Mouse (Mus musculus) left cerebral cortex, postnatal 4 days (tissue): ENCODE data around the gene Nsd1. TPM values are rescaled to one million over a fixed set of nuclear protein-coding genes. Genes with fewer than 3 reads are reported as not detected.

Experiments used
- DNase-seq: peaks from one replicate; pipeline ENCODE4 v3.0.0-alpha.2; 2022
- intact Hi-C: fragments of 180-260 bp; cut with DNase I; formaldehyde crosslinking; loops from one replicate; pipeline ENCODE4 v1.15.1; 2025
- total RNA-seq, 2 experiments: library from RNA; stranded (reverse); gene quantifications; 2 replicates each; pipeline ENCODE4 v1.2.3; 2021

Nsd1 gene
- total RNA-seq, 2 experiments from 2014 or later, result 155 to 163 TPM

- no peak for DNase-seq
- intact Hi-C loops, result loop anchor here (10.0 kb wide), 1 partner anchor 47 kb away; no protein-coding TSS in a partner anchor
Measured at GRCm38 (mm10) chr13:55247293-55248030, 37.9 kb downstream of the Nsd1 start.

DNA sequence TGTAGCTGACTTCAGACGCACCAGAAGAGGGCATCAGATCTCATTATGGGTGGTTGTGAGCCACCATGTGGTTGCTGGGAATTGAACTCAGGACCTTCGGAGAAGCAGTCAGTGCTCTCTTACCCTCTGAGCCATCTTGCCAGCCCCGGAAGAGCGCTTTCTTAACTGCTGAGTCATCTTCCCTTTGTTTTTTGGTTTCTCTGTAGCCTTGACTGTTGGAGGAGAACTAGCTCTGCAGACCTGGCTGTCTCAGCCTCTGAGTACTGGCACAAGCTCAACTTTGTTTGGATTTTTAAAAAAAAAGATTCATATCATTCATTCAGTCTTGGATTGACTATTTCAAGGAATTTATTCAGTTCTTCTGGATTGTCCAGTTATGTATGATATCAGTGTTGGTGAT, 39.7 kb downstream of the Nsd1 start:
- intact Hi-C loops, result loop anchor here (10.0 kb wide), 1 partner anchor 46 kb away; no protein-coding TSS in a partner anchor
- no peak for DNase-seq

DNA sequence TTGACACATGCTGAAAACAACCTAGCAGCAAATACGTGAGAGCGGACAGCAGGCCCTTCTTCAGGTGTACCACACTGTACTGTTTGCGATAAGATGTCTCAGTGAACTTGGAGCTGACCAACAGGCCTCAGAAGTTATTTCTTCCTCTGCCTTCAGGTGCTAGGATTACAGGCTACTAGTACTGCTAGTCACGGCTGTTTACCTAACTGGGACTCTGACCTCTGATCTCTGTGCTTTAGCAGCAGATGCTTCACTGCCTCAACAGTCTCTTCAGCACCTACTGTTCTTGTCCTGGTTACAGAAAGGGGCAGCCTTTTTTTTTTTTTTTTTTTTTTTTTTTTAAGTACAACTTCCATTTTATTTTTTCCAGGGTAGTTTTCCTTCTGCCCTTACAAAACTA, 43.2 kb downstream of the Nsd1 start:
- no peak for DNase-seq
- intact Hi-C loops, result no loop called here

GRCm38 (mm10) chr13:55255052-55255652, 45.6 kb downstream of the Nsd1 start:
- intact Hi-C loops, result no loop called here
- DNase-seq, result no peak

GRCm38 (mm10) chr13:55258651-55259050, 49.1 kb downstream of the Nsd1 start:
- intact Hi-C loops, result no loop called here
- no peak for DNase-seq

- no peak for DNase-seq
- intact Hi-C loops, result no loop called here
Measured at GRCm38 (mm10) chr13:55261521-55261920, 51.9 kb downstream of the Nsd1 start.

GRCm38 (mm10) chr13:55262096-55262495, 52.5 kb downstream of the Nsd1 start:
- intact Hi-C loops, result no loop called here
- no peak for DNase-seq

GRCm38 (mm10) chr13:55277203-55277602, 67.6 kb downstream of the Nsd1 start:
- intact Hi-C loops, result no loop called here
- no peak for DNase-seq

DNA sequence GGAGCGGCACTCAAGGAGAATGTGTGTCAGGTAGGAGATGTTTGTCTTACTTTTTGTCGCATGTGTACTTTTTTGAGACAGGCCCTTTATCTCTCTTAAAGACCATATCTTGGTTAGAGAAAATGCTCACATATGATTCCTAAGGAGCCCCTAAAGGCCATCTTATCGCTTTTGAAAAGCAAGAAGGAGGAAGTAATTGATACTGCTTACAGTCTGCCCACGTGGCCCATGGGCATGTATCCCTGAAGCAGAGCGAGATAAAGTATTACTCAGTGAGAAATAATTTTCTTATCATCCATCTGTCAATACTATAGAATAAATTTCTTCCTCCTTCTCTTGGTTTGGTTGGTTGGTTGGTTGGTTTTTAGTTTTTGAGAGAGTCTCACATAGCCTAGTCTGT, 68.1 kb downstream of the Nsd1 start:
- intact Hi-C loops, result no loop called here
- no peak for DNase-seq

DNA sequence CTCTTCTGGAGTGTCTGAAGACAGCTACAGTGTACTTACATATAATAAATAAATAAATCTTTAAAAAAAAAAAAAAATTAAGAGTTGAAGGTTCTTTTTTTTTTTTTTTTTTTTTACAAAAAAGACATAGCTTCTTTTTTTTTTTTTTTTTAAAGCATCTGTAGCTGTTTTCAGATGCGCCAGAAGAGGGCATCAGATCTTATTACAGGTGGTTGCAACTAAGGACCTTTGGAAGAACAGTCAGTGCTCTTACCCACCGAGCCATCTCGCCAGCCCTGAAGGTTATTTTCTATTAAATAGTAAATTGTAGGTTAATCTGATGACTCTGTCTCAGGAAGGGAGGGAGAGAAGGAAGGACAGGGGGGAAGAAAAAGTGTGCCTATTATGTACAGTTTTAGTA, 79.3 kb downstream of the Nsd1 start:
- DNase-seq, result no peak
- intact Hi-C loops, result no loop called here

DNA sequence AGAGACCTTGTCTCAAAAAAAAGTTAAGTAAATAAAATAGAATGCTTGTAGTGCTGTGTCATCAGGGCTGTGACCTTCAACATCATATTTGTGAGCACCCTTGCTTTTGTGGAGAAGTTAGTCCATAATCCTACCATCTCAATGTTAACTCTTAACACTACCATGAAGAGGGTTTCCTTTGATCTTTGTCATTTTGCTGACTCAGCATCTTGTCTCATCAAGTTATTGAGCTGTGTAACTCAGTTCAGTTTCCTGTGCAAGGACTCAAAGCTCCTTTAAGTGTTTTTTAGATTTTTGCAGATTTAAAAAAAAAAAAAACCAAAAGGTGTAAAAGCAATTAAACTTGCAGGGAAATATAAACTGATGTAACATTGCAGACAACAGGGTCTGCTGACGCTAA, 87.2 kb downstream of the Nsd1 start:
- DNase-seq, result no peak
- intact Hi-C loops, result loop anchor here (10.0 kb wide), 2 partner anchors 52 to 358 kb away; no protein-coding TSS in a partner anchor

DNA sequence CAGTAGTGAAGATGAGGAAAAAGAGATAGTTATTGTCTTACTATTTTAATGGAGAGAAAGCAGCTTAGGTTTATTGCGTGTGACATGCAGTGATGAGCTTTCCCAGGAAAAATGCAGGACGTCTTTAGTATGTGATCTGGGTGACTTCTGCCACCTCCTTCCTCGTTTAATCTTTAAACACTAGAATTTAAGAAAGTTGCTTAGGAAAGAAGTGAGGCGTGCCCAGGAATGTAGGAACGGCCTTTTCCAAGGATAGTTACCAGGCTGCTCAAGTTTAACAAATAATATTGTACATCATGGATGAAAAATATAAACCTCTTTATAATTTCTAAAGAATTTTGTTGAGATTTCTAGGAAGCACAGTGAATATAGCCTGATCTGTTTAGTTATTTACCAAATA, 91.3 kb downstream of the Nsd1 start:
- intact Hi-C loops, result no loop called here
- DNase-seq, result no peak

- no peak for DNase-seq
- intact Hi-C loops, result no loop called here
Measured at GRCm38 (mm10) chr13:55312028-55312630, 102.5 kb downstream of the Nsd1 start.

DNA sequence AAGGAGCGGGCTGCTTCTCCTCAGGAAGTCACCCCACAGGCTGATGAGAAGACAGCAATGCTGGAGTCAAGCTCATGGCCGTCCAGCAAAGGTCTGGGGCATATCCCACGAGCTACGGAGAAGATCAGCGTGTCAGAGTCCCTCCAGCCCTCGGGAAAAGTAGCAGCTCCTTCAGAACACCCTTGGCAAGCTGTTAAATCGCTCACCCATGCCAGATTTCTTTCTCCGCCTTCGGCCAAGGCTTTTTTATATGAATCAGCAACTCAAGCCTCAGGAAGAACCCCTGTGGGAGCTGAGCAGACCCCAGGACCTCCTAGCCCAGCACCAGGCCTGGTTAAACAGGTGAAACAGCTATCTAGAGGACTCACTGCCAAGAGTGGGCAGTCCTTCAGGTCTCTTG, 103.5 kb downstream of the Nsd1 start:
- no peak for DNase-seq
- intact Hi-C loops, result no loop called here

DNA sequence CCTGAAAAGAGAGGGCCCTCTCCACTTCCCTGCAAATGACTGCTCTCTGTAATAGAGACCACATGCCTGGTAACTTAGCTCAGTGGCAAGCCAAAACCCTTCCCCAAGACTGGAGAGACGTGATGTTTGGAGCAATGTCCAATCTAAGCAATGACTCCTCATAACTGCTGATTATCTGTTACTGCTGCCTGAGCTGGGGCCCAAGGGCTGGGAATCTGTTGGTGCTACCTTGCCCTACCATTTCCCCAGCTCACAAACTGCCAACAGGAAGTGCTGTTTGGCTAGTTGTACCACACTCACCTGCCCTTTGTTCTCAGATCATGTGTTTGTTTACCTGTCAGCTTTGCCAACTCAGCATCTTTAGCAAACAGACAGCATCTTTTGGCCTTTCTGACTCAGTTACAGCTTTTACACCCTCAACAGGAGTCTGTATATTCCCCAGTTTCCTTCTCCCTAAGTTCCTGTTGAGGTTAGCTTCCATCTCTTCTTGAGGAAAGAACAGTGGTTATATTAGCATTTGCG, 105.4 kb downstream of the Nsd1 start:
- DNase-seq, result no peak
- intact Hi-C loops, result no loop called here

DNA sequence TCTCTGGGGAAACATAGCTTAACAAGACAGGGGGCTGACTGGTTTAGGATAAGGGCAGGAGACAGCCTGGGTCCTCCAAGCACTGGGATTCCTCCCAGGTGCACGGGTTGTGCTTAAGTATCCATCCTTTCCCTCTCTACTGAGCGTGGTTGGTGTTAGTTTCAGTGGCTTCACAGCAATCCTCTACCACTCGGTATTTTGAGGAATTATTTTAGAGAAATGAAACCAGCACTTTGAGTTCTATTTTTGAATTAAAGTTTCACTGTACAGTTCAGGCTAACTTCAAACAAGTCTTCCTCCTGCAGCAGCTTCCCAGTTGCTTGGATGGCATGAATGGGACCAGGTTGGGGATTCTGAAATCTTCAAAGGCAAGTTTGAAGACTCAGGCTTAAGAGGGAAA, 108.8 kb downstream of the Nsd1 start:
- no peak for DNase-seq
- intact Hi-C loops, result no loop called here

- intact Hi-C loops, result no loop called here
- DNase-seq, result no peak
Measured at GRCm38 (mm10) chr13:55319931-55320533, 110.5 kb downstream of the Nsd1 start, which contains the start of gene Prelid1. Gene Prelid1, plus strand, starts transcription at chr13:55320500.

DNA sequence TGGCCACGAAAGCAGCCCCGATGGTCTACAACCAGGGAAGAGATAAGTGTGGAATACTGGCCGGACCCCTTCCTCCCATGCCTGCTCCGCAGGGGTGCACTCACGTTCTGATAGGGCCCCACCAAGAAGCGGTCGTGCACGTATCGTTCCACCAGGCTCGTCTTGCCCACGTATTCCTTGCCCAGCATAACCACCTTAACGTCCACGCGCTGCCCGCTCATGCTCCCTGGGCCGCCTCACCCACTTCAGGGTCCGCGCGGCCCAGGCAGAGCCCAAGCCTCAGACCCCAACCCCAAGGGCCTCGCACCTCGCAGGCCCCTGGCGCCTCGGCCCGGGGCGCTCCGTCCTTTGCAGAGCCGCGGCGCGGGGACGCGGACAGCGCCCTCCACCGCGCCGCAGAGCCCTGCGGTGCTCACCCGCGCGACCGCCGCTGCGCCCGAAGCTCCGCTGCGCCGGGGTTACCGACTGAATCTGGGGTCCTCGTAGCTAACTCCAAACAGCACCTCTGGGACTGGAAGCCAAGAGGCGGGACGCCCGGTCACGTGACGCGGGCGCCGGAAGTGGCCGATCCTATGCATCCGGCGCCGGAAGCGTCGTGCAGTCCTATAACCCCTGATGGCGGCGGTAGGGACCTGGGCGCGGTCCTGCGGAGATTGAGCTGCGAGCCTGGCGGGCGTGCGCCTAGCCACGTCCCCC, 112.0 kb downstream of the Nsd1 start, which contains the start of gene Rab24:
Rab24 (minus strand) TSS at position 513 of the 696 bp plus-strand sequence.
- peak; percentile 91 for DNase-seq
- intact Hi-C loops, result no loop called here

DNA sequence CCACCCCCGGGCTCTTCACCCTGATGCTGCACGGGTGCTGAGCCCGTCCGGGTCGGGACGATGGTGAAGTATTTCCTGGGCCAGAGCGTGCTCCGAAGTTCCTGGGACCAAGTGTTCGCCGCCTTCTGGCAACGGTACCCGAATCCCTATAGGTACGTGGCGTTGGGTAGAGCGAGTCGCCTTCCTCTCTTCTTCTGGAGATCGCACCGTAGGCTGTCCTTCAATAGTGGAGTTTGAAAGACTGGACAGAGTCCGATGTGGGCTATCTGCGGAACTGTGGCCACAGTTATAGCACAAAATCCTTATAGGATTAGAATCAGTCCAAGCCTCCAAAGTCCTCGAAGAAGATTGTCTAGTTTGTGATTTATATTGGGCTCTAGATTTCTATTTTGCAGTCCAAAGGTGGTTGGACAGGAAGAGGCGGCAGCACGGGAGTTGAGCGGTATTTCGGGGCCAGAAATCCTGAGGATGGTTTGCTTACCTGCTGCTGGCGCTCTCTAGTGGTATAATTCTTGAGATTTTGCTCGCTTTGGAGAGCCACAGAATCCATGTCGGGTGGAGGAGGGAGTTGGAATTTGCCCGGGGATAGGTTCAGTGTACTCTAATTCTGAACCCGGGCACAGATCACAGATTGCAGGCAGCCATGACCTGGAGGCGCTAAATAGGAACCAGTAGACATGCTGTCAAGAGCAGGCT, 112.7 kb downstream of the Nsd1 start:
- DNase-seq, result no peak
- intact Hi-C loops, result no loop called here

DNA sequence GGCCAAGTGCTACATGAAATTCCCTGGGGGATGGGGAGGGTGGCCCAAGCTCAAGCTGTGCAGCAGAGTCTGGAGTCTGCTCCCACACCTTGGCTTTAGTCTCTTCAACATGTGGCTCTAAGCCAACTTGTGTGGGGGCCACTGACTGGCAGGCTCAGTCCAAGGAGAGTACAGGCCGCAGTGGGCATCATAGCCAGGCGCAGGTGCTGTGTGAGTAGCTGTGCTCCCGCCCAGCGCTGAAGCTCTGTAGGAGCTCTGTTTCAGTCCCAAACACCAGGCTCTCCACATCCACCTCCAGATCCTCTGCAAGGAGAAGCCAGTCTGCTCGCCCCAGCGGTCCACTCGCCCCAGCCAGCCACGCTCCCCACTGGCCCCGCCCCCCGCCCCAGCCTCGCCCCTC, 116.0 kb downstream of the Nsd1 start:
- intact Hi-C loops, result no loop called here
- DNase-seq, result no peak
